Comparison of ENCODE assay signal across 12 mouse cellular contexts in genomic region chr4:106327436-106327835, GRCm38 (mm10). TPM values are rescaled to one million over a fixed set of nuclear protein-coding genes. Genes with fewer than 3 reads are reported as not detected.
A peak's percentile ranks its signal among the peaks of the same experiment; 100 is the strongest.
DNase-seq lines count a peak whose midpoint lies in the region; ATAC-seq lines count a peak whose summit lies in the region.
"Had no signal": no experiment of that assay in that cellular context is flagged by ENCODE, and none has a peak within 500 bp of the region (broad histone marks: within the 10 kb centered on the region; RNA-seq: fewer than 3 reads in every experiment).

No protein-coding gene starts in this region.

- peaks cover 48% of the 10 kb centered on the region for H3K4me1 ChIP-seq in heart, embryonic 13.5 days
- peaks cover 9% of the 10 kb centered on the region for H3K4me1 ChIP-seq in intestine, embryonic 16.5 days (ENCODE audit: control insufficient read depth, insufficient read depth, low read length)

- no peak overlapping the region for H3K4me3 ChIP-seq in heart, embryonic 13.5 days
- no peak overlapping the region for H3K4me3 ChIP-seq in intestine, embryonic 16.5 days (ENCODE audit: low read length)

- H3K9me3 ChIP-seq in heart, embryonic 13.5 days: no peaks in the 10 kb centered on the region
- no peaks in the 10 kb centered on the region for H3K9me3 ChIP-seq in intestine, embryonic 16.5 days (ENCODE audit: control insufficient read depth, low read length)

- peak overlapping the region; percentile 41 for H3K27ac ChIP-seq in heart, embryonic 13.5 days (replicated peaks)
- no peak overlapping the region for H3K27ac ChIP-seq in intestine, embryonic 16.5 days (ENCODE audit: low read length)
- H3K27ac ChIP-seq: hindbrain, postnatal 0 days had no signal

- no peak for ATAC-seq in heart, embryonic 13.5 days (ENCODE audit: extremely low read depth, insufficient number of reproducible peaks, low FRiP score, low TSS enrichment)
- peak; percentile 82 for ATAC-seq in intestine, embryonic 16.5 days
- peak; percentile 40 for ATAC-seq in megakaryocyte, adult 5-6 weeks (ENCODE audit: poor library complexity, severe bottlenecking)
- ATAC-seq: hindbrain, postnatal 0 days had no signal

- peak overlapping the region; percentile 24; the same call in 1 of the 2 replicates for H3K4me2 ChIP-seq in heart, embryonic 13.5 days
- no peak overlapping the region for H3K4me2 ChIP-seq in intestine, embryonic 16.5 days (ENCODE audit: low read depth, low read length)

- DNase-seq in heart, postnatal 14 days: no peak
- peak; percentile 42 for DNase-seq in MEL-GATA-1-ER (ENCODE audit: extremely low read depth, low read depth)
- no peak for DNase-seq in gastrocnemius, adult 18-20 months (ENCODE audit: low spot score)
- DNase-seq in right cerebral cortex, postnatal 14 days: no peak
- DNase-seq in left cerebral cortex, postnatal 25 days (ENCODE audit: low spot score in 2 of 2): no peak
- DNase-seq: B cell, adult 2 months; kidney, postnatal 10 days; thymus, postnatal 25 days had no signal

- 23% methylated on average over 5 of the region's 5 CpGs for WGBS in heart, embryonic 13.5 days
- WGBS in intestine, embryonic 16.5 days: 63% methylated on average over 5 of the region's 5 CpGs

- H3K36me3 ChIP-seq in heart, embryonic 13.5 days: peaks cover 4% of the 10 kb centered on the region; the same call in 1 of the 2 replicates
- no peaks in the 10 kb centered on the region for H3K36me3 ChIP-seq in intestine, embryonic 16.5 days (ENCODE audit: control insufficient read depth, insufficient read depth, low read length)

- no peak overlapping the region for H3K9ac ChIP-seq in heart, embryonic 13.5 days
- H3K9ac ChIP-seq in intestine, embryonic 16.5 days (ENCODE audit: low read depth, low read length): no peak overlapping the region

- intact Hi-C loops in heart, postnatal 14 days (cut with DNase I): no loop called here
- intact Hi-C loops in left cerebral cortex, postnatal 25 days (cut with DNase I): no loop called here

- H3K27me3 ChIP-seq in heart, embryonic 13.5 days (replicated peaks): no peaks in the 10 kb centered on the region
- H3K27me3 ChIP-seq in intestine, embryonic 16.5 days (replicated peaks; ENCODE audit: control insufficient read depth, insufficient read depth, low read length): no peaks in the 10 kb centered on the region

RNA-seq across cellular contexts. Expression of gene Usp24, which starts 11.4 kb away (rescaled TPM):
- 5.6 and 6.3 TPM in 2 replicates for polyA plus RNA-seq in heart, embryonic 13.5 days (2015; fragmentation: Nextera tagmentation; extraction: Ambion mirVana)
- total RNA-seq in heart, postnatal 14 days (2021): 10 to 100 TPM; 39.4 to 40.3 TPM
- polyA plus RNA-seq in intestine, embryonic 16.5 days (2015; fragmentation: Nextera tagmentation; extraction: Ambion mirVana): 3.7 TPM in 2 replicates
- total RNA-seq in megakaryocyte, adult 5-6 weeks (2015): 15.5 and 16.3 TPM in 2 replicates
- total RNA-seq in megakaryocyte, adult 5-6 weeks (2017): 17.1 and 19.1 TPM in 2 replicates
- total RNA-seq in gastrocnemius, adult 18-20 months (2021): 10 to 100 TPM; 61.6 to 71.1 TPM
- total RNA-seq in left cerebral cortex, postnatal 25 days (2021): 10 to 100 TPM; 36.8 to 40.4 TPM
